Mouse (Mus musculus): ENCODE measurements around the gene Rnf145. TPM values are rescaled to one million over a fixed set of nuclear protein-coding genes. Genes with fewer than 3 reads are reported as not detected.

Gene Rnf145
- polyA plus RNA-seq, 1 experiment = 63.6 TPM

DNA sequence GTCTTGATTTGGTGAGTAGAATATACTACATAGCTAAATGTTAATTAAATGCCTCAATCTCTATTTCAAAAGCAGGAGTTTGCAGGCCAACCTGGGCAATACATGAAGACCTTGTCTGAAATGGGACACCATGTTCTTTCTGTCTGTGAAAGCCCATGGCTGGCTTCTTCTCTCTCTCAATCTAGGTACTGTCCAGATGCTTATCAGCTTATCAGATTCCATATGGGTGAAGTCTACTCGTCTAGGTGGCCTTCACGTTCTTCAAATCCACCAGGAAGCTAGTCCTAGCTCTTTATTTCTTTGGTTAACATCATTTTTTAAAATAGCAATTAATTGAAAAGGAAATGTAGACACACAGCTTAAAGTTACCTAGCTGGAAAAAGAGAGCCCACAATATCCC lies 8.9 kb upstream of the Rnf145 start:
- DNase-seq (ENCODE audit: low read depth) = no peak

DNA sequence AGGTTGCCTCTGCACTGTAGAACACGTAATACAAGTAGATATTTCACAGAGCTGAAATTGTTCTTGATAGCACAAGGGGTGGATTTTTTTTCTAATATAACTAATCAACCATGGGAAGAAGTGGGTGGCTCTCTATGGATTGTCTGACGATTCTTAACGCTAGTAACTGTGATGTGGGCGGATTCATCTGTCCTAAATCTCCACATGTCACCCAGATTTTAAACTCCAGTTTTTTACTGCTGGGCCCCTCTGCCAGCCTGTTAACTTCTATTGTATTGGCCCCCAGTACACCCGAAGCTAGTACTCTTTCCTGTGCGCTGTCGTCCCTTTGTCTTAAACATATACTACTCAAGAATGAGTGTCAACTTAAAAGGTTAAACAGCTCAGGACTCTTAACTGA lies 8.4 kb upstream of the Rnf145 start:
- no peak for DNase-seq (ENCODE audit: low read depth)

DNA sequence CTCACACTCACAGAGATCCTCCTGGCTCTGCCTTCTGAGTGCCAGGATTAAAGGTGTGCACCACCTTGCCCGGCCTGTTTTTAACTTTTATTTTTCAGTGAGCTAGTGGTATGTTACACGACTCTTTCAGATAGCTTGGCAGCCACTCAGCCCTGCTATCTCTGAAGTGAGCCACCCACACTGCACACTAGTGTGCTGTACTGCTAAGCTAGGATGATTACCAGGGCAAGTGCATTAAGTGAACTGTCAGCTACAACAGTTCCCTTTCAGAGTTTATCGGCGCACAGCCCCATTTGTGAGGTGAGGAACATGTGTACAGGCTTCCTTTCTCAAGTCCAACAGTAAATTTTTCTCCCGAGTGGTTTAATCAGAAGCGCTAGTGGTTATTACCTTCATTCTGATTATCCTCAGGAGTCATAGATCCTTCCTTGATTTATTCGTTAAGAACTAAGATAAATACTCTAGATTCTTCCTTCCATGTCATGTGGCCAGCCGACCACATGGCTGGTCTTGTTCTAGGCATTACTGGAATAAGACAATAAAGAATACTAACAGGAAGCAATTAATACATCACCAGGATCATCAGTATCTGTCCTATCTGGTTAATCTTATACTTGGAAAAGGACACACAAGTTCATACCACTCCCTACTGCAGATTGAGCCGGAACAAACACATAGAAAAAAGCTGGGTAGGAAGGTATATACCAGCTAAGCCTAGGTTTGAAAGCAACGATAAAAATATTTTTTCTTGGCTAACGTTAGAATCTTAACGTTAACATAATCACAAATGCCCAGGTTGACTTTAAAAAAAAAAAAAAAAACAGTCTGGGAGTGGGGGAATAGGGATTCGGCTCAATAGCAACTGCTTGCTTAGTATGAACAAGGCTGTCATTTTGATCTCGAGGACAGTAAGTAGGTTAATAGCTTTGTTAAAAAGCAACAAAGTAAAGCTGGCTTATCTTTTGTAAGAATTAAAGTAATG lies 6.4 kb upstream of the Rnf145 start:
- no peak for DNase-seq (ENCODE audit: low read depth)

DNA sequence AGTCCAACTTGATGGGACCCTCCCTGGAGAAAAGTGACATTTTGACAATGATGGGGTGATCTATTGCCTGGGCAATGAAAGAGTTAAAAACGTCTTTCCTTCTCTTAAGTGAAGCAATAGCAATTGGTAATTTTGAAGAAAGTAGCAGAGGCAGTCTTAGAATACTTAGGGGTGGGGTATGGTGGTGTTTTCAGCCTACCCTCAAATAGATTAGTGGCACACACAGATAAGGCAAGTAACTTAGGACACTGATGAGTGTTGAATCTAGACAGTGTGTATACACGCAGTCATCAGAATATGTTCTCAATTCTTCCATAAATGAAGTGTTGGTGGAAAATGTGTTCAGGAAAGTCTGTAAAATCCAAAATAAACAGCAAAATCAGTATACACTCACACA lies 5.7 kb upstream of the Rnf145 start:
- DNase-seq (ENCODE audit: low read depth) = no peak

DNA sequence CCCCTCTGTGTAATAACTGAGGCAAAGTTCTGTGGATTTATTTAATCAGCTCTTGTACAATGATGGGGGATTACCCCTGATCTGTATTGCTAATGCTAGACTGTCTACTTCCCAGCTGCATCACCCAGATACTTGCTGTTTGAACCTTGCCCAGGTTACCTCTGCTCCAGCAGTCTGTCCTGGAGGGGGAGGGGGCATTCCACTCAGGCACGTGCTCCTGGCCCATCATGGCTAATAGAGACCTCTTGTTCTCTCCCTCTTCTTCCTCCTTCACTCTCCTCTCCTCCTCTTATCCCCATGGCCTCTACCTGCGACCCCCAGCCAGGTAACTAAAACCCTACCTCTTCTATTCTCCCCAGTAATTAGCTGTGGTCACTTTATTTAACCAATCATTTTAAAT lies 4.1 kb upstream of the Rnf145 start:
- DNase-seq (ENCODE audit: low read depth) = no peak

DNA sequence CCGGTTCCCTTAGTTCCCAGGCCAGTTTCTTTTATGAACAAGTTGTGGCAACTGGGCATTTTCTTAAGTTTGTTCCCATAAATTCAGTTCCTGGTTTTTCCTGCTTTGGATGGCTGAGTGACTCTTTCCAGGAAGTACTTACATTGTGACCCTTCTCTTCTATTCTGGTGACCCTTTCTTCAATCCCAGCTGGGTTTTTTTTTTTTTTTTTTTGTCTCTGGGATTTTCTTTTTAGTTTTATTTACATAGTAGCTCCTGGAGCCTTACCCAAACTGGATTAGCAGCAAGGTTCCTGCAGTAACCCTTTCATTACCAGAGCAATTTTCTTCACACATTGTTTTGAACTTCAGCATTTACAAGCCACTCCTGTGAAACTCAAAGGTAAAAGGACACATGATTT lies 2.4 kb upstream of the Rnf145 start:
- DNase-seq (ENCODE audit: low read depth) = no peak

DNA sequence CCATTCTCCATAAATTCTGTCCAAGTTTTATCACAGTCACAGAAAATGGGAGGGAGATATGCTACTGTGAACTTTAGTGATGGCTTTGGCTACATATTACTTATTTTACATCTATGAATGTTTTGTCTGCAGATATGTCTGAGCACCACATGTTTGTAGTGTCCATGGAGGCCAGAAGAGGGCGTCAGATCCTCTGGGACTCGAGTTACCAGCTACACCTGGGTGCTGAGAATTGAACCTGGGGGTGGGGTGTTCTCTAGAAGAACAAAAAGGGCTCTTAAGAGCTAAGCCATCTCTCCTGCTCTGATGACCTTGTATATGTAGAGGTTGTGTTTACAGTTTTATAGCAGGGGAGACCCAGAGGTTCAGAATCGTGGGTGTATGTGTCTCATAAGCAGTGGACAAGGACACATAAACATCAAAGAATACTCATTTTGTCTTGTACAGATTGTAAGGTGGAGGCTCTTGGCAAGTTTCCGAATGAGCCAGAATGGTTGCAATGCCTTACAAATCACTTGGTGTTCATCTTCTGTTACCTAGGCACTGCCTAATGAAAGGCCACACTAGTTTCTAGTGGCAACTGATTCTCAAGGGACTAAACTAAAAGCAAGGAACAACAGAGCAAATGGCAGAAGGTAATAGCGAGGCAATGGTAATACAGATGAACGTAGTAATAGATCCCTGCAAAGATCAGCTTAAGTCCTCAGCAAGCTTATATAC lies 1.0 kb upstream of the Rnf145 start:
- DNase-seq (ENCODE audit: low read depth) = no peak

DNA sequence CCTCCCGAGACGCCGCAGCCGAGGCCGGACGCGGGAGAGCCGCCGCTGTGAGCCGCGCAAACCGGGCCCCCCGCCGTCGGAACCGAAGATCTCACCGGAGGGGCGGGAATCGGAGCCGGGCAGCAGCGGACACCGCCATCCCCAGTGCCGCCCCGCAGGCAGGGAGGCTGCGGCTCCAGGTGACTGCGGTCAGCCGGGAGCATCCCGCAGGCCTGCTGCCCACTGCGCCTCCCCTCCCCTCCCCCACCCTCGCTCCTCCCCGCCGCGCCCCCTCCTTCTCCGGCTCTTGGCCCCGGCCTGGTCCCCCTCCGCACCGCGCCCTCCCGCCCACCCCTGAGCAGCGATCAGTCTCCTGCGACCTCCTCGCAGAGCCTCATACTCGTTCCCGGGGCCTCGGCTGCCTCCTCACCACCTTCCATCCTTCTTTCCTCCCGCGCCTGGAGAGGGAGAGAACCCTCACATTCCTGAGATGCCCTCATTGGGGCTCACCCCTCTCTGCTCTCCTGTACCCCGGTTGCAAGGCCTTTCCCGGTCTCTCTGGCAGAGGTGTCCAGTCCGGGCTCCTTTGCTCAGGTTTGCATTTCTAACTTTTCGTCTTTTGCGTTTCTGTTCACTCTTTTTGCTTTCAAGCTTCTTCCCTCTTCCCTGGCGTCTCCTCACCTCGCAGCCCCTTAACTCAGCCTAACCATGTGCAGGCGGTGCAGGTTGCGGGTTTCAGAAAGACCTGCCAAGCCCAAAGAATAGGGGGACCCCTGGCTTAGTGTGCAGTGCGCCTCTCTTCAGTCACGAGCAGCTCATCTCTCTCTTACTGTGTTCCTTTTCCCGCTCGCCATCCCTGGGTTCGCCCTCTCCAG lies 559 bp downstream of the Rnf145 start:
- no peak for DNase-seq (ENCODE audit: low read depth)

DNA sequence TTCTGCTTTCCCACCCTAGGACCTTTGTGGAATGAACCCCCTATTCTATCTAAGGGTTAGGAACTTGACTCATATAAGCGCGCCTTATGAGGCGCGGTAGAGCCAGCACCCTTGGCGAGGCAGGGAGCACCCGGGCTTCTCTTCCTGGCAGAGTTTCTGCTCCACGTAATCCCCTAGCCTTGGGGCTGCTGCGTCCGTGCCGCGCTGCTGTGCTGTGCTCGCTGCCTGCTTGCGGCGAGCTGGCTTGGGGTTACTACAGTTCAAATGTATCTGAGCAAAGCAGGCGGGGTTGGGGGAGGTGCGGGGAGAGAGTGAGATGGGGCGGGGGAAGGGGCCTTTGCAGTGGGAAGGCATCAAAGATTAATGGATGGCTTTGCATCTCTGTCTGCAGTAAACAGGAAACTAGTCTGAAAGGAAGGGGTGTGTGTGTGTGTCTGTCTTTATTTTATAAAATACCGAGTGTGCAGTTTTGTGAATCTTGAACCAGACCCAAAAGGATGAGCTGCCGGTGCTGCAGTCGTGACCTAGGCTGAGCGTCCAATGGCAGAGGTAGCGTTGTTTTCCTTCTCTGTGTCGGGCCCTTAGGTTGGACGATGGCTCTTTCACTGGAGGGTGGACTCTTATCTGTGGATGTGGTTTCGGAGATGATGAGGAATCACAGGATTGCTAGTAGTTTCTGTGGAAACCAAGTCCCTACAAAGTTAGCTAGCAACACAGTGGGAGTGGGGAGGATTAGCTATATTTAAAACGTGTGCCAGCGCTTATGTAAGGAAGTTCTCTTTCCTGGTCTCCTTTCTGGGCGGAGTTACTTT lies 1.4 kb downstream of the Rnf145 start:
- DNase-seq (ENCODE audit: low read depth) = no peak

DNA sequence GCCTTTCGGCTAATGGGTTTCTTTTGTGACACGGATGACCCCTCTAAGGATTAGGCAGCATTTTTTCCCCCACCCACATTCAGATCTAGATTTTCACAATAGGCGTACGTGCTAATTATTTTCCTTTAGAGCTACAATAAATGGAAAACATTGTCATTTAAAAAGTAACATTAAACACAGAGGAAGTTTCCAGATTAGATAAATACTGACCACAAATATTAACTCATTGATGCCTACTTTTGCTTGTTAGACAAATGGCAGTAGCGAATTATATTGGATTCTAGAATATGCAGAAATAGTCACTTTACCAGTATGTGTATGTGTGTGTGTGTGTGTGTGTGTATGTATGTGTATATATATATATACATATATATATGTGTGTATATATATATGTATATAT lies 3.8 kb downstream of the Rnf145 start:
- DNase-seq (ENCODE audit: low read depth) = no peak

DNA sequence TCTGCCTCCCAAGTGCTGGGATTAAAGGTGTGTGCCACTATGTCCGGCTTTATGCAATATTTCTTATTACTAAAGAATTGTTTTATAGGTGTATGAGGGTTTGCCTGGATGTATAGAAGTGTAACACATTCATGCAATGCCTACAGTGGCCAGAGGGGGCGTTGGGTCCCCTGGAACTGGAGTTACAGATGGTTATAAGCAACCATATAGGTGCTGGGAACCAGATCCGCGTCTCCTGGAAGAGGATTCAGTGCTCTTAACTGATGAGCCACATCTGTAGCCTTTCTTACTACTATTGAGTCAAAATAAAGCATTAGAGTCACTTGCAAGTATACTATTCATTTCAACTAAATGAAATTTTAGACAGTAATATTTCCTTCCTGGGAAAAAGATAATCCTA lies 7.0 kb downstream of the Rnf145 start:
- DNase-seq (ENCODE audit: low read depth) = no peak

DNA sequence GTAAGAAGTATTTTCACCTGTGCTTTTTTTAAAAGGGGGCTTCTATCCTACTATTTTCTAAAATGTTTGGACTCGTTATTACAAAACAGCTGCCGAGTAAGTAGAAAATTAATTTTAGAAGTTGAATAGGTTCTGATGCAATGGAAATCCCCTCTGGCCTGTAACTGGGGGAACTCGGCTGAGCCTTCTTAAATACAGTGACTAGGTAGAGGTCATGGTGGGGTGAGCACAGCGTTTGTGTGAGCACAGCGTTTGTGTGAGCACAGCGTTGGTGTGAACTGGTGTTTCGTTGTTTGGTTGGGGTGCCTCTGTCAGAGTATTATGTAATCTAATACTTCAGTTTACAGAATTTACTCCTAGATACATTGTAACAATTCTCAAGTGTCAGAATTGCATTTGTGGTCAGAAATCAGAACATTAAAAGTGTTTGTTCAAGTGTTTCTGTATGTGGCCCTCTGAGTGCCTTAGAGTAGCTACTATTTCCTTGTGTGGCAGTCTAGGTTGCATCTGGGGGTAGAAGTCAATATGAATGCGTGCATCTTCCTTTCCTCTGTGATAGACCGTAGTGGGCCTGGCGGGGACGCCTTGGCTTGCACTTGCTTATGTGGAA lies 8.0 kb downstream of the Rnf145 start:
- DNase-seq (ENCODE audit: low read depth) = no peak

DNA sequence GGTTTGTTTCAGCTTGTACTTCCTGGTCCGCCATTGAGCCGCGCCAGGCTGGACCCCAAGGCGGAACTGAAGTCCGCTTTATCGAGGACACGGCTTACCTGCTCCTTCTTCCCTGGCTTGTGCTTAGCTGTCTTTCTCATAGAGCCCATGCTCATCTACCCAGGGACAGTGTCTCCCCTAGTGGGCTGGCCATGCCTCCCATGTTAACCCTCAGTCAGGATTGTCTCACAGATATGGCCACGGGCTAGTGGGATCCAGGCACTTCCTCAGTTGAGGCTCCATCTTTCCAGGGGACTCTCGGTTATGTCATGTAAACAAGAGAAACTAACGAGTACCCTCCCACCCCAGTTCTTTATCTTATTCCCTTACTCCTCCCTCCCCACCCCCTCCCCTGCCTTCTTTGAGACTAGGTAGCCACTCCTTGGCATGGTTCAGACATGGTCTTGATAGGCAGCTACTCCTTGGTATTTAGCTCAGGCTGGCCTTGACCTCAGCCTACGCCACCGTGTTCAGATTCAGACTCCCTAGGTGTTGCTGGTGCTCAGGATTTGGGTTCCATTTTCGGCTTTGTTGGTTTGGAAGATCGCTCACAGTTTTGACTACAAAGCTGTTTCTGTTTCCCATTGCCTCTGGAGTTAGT lies 9.9 kb downstream of the Rnf145 start:
- DNase-seq (ENCODE audit: low read depth) = no peak

DNA sequence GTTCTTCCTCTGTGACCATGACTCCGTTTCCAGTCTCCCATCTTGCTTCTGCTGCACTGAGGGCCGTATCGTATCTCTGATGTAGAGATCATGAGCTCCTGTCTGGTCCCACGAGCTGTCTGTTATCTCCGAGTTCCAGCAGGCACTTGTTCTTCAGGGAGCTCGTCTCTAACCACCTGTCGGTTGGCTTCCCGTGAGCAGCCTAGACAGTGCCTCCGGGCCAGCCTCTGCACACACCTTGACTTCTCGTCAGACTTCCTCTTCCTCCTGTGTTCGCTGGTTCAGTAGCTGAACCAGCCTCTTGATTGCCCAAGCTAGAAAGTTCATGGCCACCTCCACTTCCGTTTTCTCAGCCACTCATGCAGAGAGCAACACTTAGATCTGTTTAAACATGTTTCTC lies 10.4 kb downstream of the Rnf145 start:
- no peak for DNase-seq (ENCODE audit: low read depth)

DNA sequence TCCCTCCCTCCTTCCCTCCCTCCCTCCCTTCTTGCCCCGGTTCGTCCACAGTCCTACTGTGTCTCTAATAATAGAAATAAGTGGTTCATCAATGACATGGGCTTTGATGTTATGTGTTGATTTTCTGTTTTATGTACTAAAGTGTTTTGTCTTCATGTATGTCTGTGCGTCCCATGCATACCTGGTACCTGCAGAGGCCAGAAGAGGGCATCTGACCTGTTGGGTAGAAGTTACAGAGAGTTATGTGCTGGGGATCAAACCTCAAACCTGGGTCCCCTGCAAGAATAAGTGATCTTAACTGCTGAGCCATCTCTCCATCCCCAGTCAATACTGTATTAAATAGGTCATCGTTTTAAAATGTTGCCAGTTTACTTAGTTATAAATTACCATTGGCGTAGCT lies 11.0 kb downstream of the Rnf145 start:
- no peak for DNase-seq (ENCODE audit: low read depth)

DNA sequence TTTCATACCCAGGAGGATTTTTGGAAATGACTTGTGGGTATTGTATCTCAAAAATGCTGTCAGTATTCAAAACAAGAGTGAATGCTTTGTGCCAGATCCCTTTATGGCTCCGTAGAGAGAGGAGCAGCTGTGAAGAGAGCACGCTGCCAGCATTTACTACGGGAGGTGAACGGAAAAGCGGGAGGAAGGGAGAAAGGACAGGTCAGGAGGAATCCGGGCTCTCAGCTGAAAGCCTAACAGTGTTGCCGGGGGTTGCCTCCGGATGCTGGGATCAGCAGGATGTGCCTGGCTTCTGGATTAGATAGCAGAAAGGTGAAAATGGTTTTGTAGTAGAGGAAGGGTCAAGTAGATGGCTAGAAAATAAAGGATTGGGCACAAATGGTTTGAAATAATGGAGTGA lies 11.6 kb downstream of the Rnf145 start:
- no peak for DNase-seq (ENCODE audit: low read depth)

DNA sequence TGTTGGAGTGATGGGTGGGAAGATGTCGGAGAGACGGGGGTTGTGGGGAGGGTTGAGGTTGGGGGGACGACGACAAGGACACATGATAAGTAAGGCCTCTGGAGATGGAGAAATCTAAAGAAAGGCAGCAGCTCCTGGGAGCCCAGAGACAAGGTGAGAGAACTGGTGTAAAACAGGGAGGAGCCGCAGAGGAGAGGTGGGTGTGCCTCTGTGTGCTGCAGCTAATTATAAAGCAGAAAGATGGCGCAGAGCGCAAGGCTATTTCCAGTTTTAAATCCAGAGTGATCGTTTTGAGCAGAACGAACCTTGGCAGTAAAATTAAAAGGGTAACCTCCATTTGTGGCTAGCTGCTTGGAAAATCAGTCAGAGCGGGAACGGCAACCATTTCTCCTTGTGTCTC lies 12.1 kb downstream of the Rnf145 start:
- no peak for DNase-seq (ENCODE audit: low read depth)

DNA sequence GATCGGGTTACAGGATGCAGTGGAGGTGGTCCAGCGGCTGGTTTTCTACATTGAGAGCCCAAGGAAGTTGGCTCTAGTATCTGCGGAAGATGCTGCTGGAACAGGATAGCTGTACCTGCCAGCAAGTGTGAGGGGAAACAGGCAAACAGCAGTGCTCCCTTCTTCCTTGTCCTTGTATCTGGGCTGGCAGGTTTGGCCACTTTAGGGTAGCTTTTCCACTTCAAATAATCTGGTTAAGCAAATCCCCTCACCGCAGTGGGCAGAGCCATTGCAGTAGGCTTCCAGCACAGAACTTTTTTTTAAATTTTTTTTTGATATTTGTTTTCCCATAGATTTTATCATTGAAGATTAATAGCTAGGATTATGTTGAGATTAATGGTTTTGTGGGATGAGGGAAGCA lies 12.9 kb downstream of the Rnf145 start:
- DNase-seq (ENCODE audit: low read depth) = no peak

DNA sequence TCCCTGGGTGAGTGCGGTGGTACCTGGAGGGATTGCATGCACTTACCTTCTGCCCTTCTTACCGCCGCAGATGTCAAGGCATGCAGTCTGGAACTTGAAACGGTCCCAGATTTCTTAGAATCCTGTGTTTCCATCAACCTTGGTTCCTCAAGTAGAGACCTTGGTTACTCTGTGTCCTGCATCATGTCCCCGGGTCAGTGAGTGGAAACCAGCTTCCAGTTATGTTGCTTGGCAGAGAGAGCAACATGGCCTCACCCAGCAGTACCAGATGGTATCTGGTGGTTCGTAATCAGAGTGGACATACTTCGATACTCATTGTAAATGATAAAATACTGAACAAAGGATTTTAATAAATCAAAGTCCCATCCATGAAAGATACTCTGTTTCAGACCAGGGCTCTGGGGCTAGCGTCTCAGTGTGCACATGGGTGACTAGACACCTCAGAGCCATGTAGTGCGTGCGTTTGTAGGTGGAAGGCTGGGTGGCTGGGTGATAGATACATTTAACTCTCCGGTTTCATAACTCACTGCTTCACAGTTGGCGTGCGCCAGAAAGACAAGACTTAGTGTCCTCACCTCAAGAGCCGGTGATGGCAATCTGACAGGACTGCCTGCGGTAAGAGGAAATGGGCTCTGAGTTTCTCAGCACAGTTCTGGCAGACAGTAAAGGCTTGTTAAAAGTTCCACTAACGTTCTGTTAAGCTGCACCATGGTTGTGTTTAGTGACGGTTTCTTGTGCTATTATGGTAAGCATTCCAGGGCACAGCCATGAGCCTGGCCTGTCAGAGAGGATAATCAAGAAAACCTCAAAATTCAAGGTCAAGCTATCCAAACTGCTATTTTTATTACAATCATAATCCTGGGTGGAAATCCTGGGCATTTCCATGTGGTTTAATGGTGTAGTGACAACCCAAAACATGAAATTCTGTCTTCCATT lies 14.3 kb downstream of the Rnf145 start:
- DNase-seq (ENCODE audit: low read depth) = peak; percentile 87
